Mouse (Mus musculus) erythroblast, adult 5-6 weeks (primary cell): ENCODE data around the gene Npepl1. TPM values are rescaled to one million over a fixed set of nuclear protein-coding genes. Genes with fewer than 3 reads are reported as not detected.

Experiments used
- total RNA-seq, 2 experiments: library from RNA; stranded (forward) in 1 of 2; stranded (reverse) in 1 of 2; fragments of 150-400 nt in 1 of 2; fragments of 200-764, 138-1000 nt in 1 of 2; gene quantifications; 2 replicates each; pipeline versions ENCODE4 v1.2.3 to v1.2.4; 2015 to 2017; ENCODE audit warnings: low replicate concordance in 2 of 2

The Npepl1 gene
- total RNA-seq, 2 experiments from 2014 or later = 2.0 to 11.0 TPM

Other genes starting within 250 kb of the Npepl1 start
- gene Stx16, start 34.0 kb upstream of the Npepl1 start, total RNA-seq (2015; ENCODE audit: low replicate concordance) = 2.1 and 6.1 TPM in 2 replicates
- gene Stx16, start 34.0 kb upstream of the Npepl1 start, total RNA-seq (2017; ENCODE audit: low replicate concordance) = 7.1 and 8.5 TPM in 2 replicates
- 236 and 242 TPM in 2 replicates for gene Gnas, start 174.0 kb downstream of the Npepl1 start, total RNA-seq (2015; ENCODE audit: low replicate concordance)
- gene Gnas, start 174.0 kb downstream of the Npepl1 start, total RNA-seq (2017; ENCODE audit: low replicate concordance) = 156 and 162 TPM in 2 replicates
- not detected in 2 replicates for gene Gm20721, start 236.4 kb downstream of the Npepl1 start, total RNA-seq (2015; ENCODE audit: low replicate concordance)
- 0.43 and 8.5 TPM in 2 replicates for gene Gm20721, start 236.4 kb downstream of the Npepl1 start, total RNA-seq (2017; ENCODE audit: low replicate concordance)